Mouse (Mus musculus) hindbrain, postnatal 0 days (tissue): ENCODE data around the gene E130308A19Rik. TPM values are rescaled to one million over a fixed set of nuclear protein-coding genes. Genes with fewer than 3 reads are reported as not detected.

Source experiments
- ATAC-seq: fragments of 200-750 bp; cut with Nextera tagmentation; 2 replicates; pipeline ENCODE4 v1.8.0; 2017; ENCODE audit warnings: mild to moderate bottlenecking, moderate TSS enrichment, moderate library complexity
- DNase-seq: peaks from one replicate; pipeline ENCODE4 v3.0.0-alpha.2; 2015; ENCODE audit warnings: low spot score
- H3K27ac ChIP-seq: fragments of 300-500 bp; sonication (generic); 2 replicates; pipeline ENCODE4 v1.5.1; 2014; ENCODE audit warnings: mild to moderate bottlenecking
- H3K27me3 ChIP-seq: fragments of 300-500 bp; sonication (generic); 2 replicates; pipeline ENCODE4 v1.6.1; 2014; ENCODE audit warnings: low read length, mixed read lengths; ENCODE audit not compliant: insufficient read depth
- H3K36me3 ChIP-seq: fragments of 300-500 bp; sonication (generic); 2 replicates; pipeline ENCODE4 v1.6.1; 2014; ENCODE audit warnings: low read length, mixed read lengths; ENCODE audit not compliant: insufficient read depth
- H3K4me1 ChIP-seq: fragments of 300-500 bp; sonication (generic); 2 replicates; pipeline ENCODE4 v1.6.1; 2014; ENCODE audit warnings: antibody characterized with exemption, low read length, mixed read lengths; ENCODE audit not compliant: insufficient read depth
- H3K4me2 ChIP-seq: fragments of 300-500 bp; sonication (generic); 2 replicates; pipeline ENCODE4 v1.6.1; 2014; ENCODE audit warnings: low read depth, mild to moderate bottlenecking, low read length, moderate library complexity, mixed read lengths
- H3K4me3 ChIP-seq: fragments of 300-500 bp; sonication (generic); 2 replicates; pipeline ENCODE4 v1.5.1; 2014; ENCODE audit warnings: low read length
- H3K9ac ChIP-seq: fragments of 300-500 bp; sonication (generic); replicated peaks from 2 replicates; pipeline ENCODE4 v1.6.1; 2014; ENCODE audit warnings: mild to moderate bottlenecking, low read length, moderate library complexity, mixed read lengths
- H3K9me3 ChIP-seq: fragments of 300-500 bp; sonication (generic); 2 replicates; pipeline ENCODE4 v1.6.1; 2016; ENCODE audit warnings: low read length, mixed read lengths
- CTCF ChIP-seq: IDR thresholded peaks from 2 replicates; pipeline ENCODE4 v1.5.1; 2016; ENCODE audit warnings: antibody characterized with exemption, control low read depth, low read depth
- WGBS: fragments of 180-500 bp; shearing (Covaris S2); extraction: QIAGEN DNeasy Blood & Tissue Kit; methylation state at CpG from one replicate; pipeline ENCODE4 v1.1.7; 2014; 5-methylcytosine and 5-hydroxymethylcytosine counted together
- polyA plus RNA-seq: library from polyadenylated mRNA; unstranded; fragments of >200 nt; fragmentation: Nextera tagmentation; extraction: Ambion mirVana; gene quantifications from 2 replicates; pipeline ENCODE4 v1.2.1, GENCODE M21; 2015
- total RNA-seq: library from RNA; depleted of rRNA; stranded (reverse); fragments of >200 nt; gene quantifications from 2 replicates; pipeline ENCODE4 v1.2.3, GENCODE M21; 2014; rRNA removed

E130308A19Rik gene
- total and polyA plus RNA-seq, 2 experiments from 2014 or later = 33.8 to 41.9 TPM

- 1% methylated on average over 56 of the region's 58 CpGs for WGBS
- Histone ChIP-seq H3K9me3 (no peaks in the 10 kb centered on the region), H3K4me2 (peak overlapping the region; percentile 77), H3K27ac (peak overlapping the region; percentile 72), H3K9ac (peak overlapping the region; percentile 86), H3K4me1 (peaks cover 9% of the 10 kb centered on the region; the same call in 1 of the 2 replicates), H3K36me3 (no peaks in the 10 kb centered on the region), H3K27me3 (no peaks in the 10 kb centered on the region), H3K4me3 (peak overlapping the region; percentile 75)
- no peak for TF ChIP-seq CTCF
- ATAC-seq = peak; percentile 50
- peak; percentile 51 for DNase-seq
Measured at GRCm38 (mm10) chr4:59805968-59806878, 180.2 kb downstream of the E130308A19Rik start.

- Histone ChIP-seq H3K4me1 (peaks cover 9% of the 10 kb centered on the region; the same call in 1 of the 2 replicates), H3K36me3 (no peaks in the 10 kb centered on the region), H3K4me2 (peak overlapping the region; percentile 77), H3K4me3 (peak overlapping the region; percentile 75), H3K9ac (peak overlapping the region; percentile 86), H3K27ac (peak overlapping the region; percentile 72), H3K27me3 (no peaks in the 10 kb centered on the region), H3K9me3 (no peaks in the 10 kb centered on the region)
- WGBS = 4% methylated on average over 9 of the region's 9 CpGs
- ATAC-seq (no peak), DNase-seq (no peak)
- no peak for TF ChIP-seq CTCF
Measured at GRCm38 (mm10) chr4:59806879-59807195, 180.8 kb downstream of the E130308A19Rik start.

- Histone ChIP-seq H3K27ac (no peak overlapping the region), H3K4me1 (peaks cover 9% of the 10 kb centered on the region; the same call in 1 of the 2 replicates), H3K27me3 (no peaks in the 10 kb centered on the region), H3K4me3 (peak overlapping the region; percentile 75; the same call in 1 of the 2 replicates), H3K9ac (no peak overlapping the region), H3K9me3 (no peaks in the 10 kb centered on the region), H3K4me2 (peak overlapping the region; percentile 77), H3K36me3 (no peaks in the 10 kb centered on the region)
- 48% methylated on average over 2 of the region's 2 CpGs for WGBS
- no peak for ATAC-seq
- TF ChIP-seq CTCF = no peak
- no peak for DNase-seq
Measured at GRCm38 (mm10) chr4:59807521-59807920, 181.5 kb downstream of the E130308A19Rik start.

- no peaks in the 10 kb centered on the region for H3K27me3 ChIP-seq
- 68% methylated on average over 5 of the region's 5 CpGs for WGBS
- H3K27ac ChIP-seq = no peak overlapping the region
- no peak for ATAC-seq
- H3K4me3 ChIP-seq = no peak overlapping the region
- TF ChIP-seq CTCF = peak; percentile 46; the same call in 1 of the 2 replicates
- no peak overlapping the region for H3K4me2 ChIP-seq
- peak; percentile 23 for DNase-seq
- no peak overlapping the region for H3K9ac ChIP-seq
- peaks cover 9% of the 10 kb centered on the region; the same call in 1 of the 2 replicates for H3K4me1 ChIP-seq
- no peaks in the 10 kb centered on the region for H3K36me3 ChIP-seq
- H3K9me3 ChIP-seq = no peaks in the 10 kb centered on the region
Measured at GRCm38 (mm10) chr4:59808396-59808795, 182.4 kb downstream of the E130308A19Rik start.

Other genes with a start within 250 kb of the E130308A19Rik start
- 9.4 and 10.8 TPM in 2 replicates for gene Susd1, start 187.6 kb upstream of the E130308A19Rik start, total RNA-seq
- gene Susd1, start 187.6 kb upstream of the E130308A19Rik start, polyA plus RNA-seq = 2.2 and 2.7 TPM in 2 replicates
- 29.0 and 29.2 TPM in 2 replicates for gene Ptbp3, start 76.8 kb upstream of the E130308A19Rik start, total RNA-seq
- gene Ptbp3, start 76.8 kb upstream of the E130308A19Rik start, polyA plus RNA-seq = 12.0 and 13.2 TPM in 2 replicates
- gene Hsdl2, start 44.6 kb upstream of the E130308A19Rik start, total RNA-seq = 23.6 and 27.9 TPM in 2 replicates
- 48.8 and 57.3 TPM in 2 replicates for gene Hsdl2, start 44.6 kb upstream of the E130308A19Rik start, polyA plus RNA-seq
- 20.3 and 20.7 TPM in 2 replicates for gene Inip, start 175.4 kb downstream of the E130308A19Rik start, total RNA-seq
- gene Inip, start 175.4 kb downstream of the E130308A19Rik start, polyA plus RNA-seq = 40.2 and 40.5 TPM in 2 replicates
- 31.2 and 34.1 TPM in 2 replicates for gene Snx30, start 179.6 kb downstream of the E130308A19Rik start, total RNA-seq
- gene Snx30, start 179.6 kb downstream of the E130308A19Rik start, polyA plus RNA-seq = 15.8 and 18.3 TPM in 2 replicates